Mouse (Mus musculus): ENCODE results near the gene Nop10.

- TF ChIP-seq CTCF (IDR thresholded peaks at IDR 0.05; ENCODE audit: low read depth) (no peak), EP300 (IDR thresholded peaks at IDR 0.05; ENCODE audit: low read depth) (no peak)
These were observed 8.3 kb downstream of the Nop10 start for GRCm38 (mm10) chr2:112270011-112270410.
